Mouse (Mus musculus) small intestine, adult 2 months (tissue): Measurements from ENCODE around the gene Rnase10.

Source experiments
- CTCF ChIP-seq: fragments of 200-500 bp; IDR thresholded peaks from 2 replicates; pipeline ENCODE4 v1.5.1; 2012; ENCODE audit warnings: low read depth, mild to moderate bottlenecking, control low read depth, inconsistent platforms, low read length, moderate library complexity, mixed read lengths; ENCODE audit not compliant: insufficient replicate concordance, insufficient read length; ENCODE audit errors: extremely low read depth
- POLR2A ChIP-seq: fragments of 200-500 bp; IDR thresholded peaks from 2 replicates; pipeline ENCODE4 v1.6.1; 2012; ENCODE audit warnings: low read depth, mild to moderate bottlenecking, control low read depth, inconsistent platforms, low read length, moderate library complexity

GRCm38 (mm10) chr14:51050063-51050462, 42.5 kb downstream of the Rnase10 start, which contains the start of gene Rnase11:
- TF ChIP-seq CTCF (no peak), POLR2A (no peak)
